Mouse (Mus musculus) lung, postnatal 0 days (tissue): Measurements from ENCODE around the gene Dab2ip.

Source experiments
- CTCF ChIP-seq: IDR thresholded peaks from 2 replicates; pipeline ENCODE4 v1.5.1; 2016; ENCODE audit warnings: antibody characterized with exemption, mild to moderate bottlenecking
- EP300 ChIP-seq: IDR thresholded peaks from 2 replicates; pipeline ENCODE4 v1.6.1; 2016; ENCODE audit warnings: antibody characterized with exemption, mild to moderate bottlenecking, control low read depth

DNA sequence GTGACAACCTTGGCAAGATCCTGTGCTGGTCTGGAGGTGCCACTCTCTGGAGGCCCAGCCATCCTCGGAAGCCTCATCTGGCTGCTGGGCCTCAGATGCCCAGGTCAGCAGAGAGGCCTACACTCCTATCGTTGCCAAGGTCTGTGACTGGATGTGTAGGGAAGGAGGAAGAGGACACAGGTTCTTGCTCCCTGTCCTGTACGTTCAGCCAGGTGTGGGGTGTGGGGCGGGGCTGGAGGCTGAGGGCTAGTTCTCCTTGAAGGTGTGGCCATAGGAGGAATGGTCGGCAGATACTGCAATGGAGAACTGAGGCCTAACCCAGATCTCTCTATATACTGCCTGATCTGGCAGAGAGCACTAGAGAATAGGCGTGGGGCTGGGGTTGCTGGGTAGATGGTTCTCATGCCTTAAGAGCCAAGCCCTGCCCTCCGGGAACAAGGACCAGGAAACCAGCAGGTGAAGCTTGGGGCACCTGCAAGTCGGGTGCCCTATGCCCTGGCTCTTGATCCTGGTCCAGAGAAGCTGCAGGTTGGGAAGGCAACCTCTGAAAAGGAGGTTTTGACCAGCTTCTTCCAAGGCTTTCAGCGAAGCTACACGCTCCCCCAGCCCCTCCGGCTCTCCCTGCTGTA is 134.3 kb downstream of the Dab2ip start:
- TF ChIP-seq CTCF, result no peak
- TF ChIP-seq EP300, result peak; percentile 44; the same call in 1 of the 2 replicates
